Mouse (Mus musculus) olfactory bulb, adult 2 months (tissue): ENCODE data around the gene Il18bp. TPM values are rescaled to one million over a fixed set of nuclear protein-coding genes. Genes with fewer than 3 reads are reported as not detected.

ENCODE experiments used
- H3K27ac ChIP-seq: fragments of 200-500 bp; 2 replicates; pipeline ENCODE4 v1.5.1; 2012; ENCODE audit warnings: low read depth, low read length; ENCODE audit not compliant: insufficient read depth
- H3K4me1 ChIP-seq: fragments of 200-500 bp; 2 replicates; pipeline ENCODE4 v1.6.1; 2012; ENCODE audit warnings: low read length; ENCODE audit not compliant: control insufficient read depth, insufficient read depth
- H3K4me3 ChIP-seq: fragments of 200-500 bp; 2 replicates; pipeline ENCODE4 v1.5.1; 2012; ENCODE audit warnings: mild to moderate bottlenecking, low read depth, low read length, moderate library complexity; ENCODE audit not compliant: insufficient read depth
- CTCF ChIP-seq: fragments of 200-500 bp; IDR thresholded peaks from 2 replicates; pipeline ENCODE4 v1.5.1; 2012; ENCODE audit warnings: low read depth, mild to moderate bottlenecking, low read length, moderate library complexity; ENCODE audit not compliant: insufficient read depth
- POLR2A ChIP-seq: fragments of 200-500 bp; IDR thresholded peaks from 2 replicates; pipeline ENCODE4 v1.6.1; 2012; ENCODE audit warnings: mild to moderate bottlenecking, low read depth, low read length, moderate library complexity; ENCODE audit not compliant: insufficient read depth
- WGBS: fragments of 180-500 bp; shearing (Covaris S2); methylation state at CpG from one replicate; pipeline ENCODE4 v1.1.7; 2018; 5-methylcytosine and 5-hydroxymethylcytosine counted together
- polyA plus RNA-seq: library from polyadenylated mRNA; stranded (reverse); fragments of >200 nt; gene quantifications from 2 replicates; pipeline ENCODE4 v1.2.4, GENCODE M21; 2012; ENCODE audit warnings: low replicate concordance; ENCODE audit not compliant: missing spikeins, insufficient read depth, insufficient read length

Gene Il18bp
- polyA plus RNA-seq, 1 experiment = not detected

DNA sequence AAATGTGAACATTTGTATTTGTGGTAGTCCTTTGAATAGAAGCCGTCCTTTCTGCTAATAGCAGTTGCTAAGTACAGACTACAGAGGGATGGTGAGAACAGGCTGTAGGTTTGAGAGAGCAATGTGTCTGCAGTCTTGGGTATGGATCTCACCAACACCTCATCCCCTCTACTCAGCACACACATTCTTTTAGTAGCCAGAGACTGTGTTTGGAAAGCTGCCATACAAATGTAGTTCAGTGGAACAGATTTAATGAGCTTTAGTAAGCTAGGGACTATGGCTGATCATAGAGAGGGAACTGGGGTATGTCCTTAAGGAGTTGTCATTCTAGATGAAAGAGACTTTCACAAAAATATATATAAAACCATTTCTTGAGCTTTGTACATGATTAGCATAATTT, 51.2 kb downstream of the Il18bp start:
- Histone ChIP-seq H3K4me1 (peaks cover 6% of the 10 kb centered on the region; the same call in 1 of the 2 replicates), H3K27ac (no peak overlapping the region), H3K4me3 (no peak overlapping the region)
- 42% methylated on average over 1 of the region's 1 CpGs for WGBS
- TF ChIP-seq CTCF = no peak

DNA sequence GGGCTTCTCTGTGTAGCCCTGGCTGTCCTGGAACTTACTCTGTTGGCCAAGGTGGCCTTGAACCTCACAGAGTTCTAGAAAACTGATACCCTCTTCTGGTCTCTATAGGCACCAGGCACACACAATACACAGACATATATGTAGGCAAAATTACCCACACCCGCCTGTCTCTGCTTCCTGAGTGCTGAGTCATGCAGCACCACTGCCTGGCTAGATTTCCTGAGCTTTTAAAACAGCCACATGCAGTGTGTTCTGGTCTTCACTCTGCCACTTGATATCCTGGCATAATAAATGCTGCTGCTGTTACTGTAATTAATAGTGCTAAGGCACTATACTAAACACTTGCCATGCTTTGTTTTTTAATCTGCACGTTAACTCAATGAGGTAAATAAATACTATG, 52.9 kb downstream of the Il18bp start:
- TF ChIP-seq POLR2A = no peak
- no peak for TF ChIP-seq CTCF
- Histone ChIP-seq H3K27ac (no peak overlapping the region), H3K4me1 (peaks cover 6% of the 10 kb centered on the region; the same call in 1 of the 2 replicates), H3K4me3 (no peak overlapping the region)
- 22% methylated on average over 2 of the region's 2 CpGs for WGBS

Other genes with a start within 250 kb of the Il18bp start
- gene Phox2a, start 200.4 kb downstream of the Il18bp start, polyA plus RNA-seq = not detected in 2 replicates
- not detected in 2 replicates for gene Inppl1, start 180.5 kb downstream of the Il18bp start, polyA plus RNA-seq
- gene Folr2, start 161.5 kb downstream of the Il18bp start, polyA plus RNA-seq = not detected in 2 replicates
- gene Anapc15, start 155.0 kb downstream of the Il18bp start, polyA plus RNA-seq = not detected in 2 replicates
- not detected in 2 replicates for gene Folr1, start 147.9 kb downstream of the Il18bp start, polyA plus RNA-seq
- not detected in 2 replicates for gene Lamtor1, start 112.8 kb downstream of the Il18bp start, polyA plus RNA-seq
- gene Tomt, start 112.3 kb downstream of the Il18bp start, polyA plus RNA-seq = not detected in 2 replicates
- gene Lrrc51, start 84.8 kb downstream of the Il18bp start, polyA plus RNA-seq = not detected in 2 replicates
- 257 TPM in 1 of 2 replicates, not detected in the other for gene Numa1, start 84.6 kb downstream of the Il18bp start, polyA plus RNA-seq
- not detected in 2 replicates for gene Rnf121, start 46.8 kb upstream of the Il18bp start, polyA plus RNA-seq
- not detected in 2 replicates for gene Xndc1, start 46.8 kb upstream of the Il18bp start, polyA plus RNA-seq
- gene Xntrpc, start 47.0 kb upstream of the Il18bp start, polyA plus RNA-seq = not detected in 2 replicates
- gene Trpc2, start 64.4 kb upstream of the Il18bp start, polyA plus RNA-seq = not detected in 2 replicates
- gene Art1, start 83.1 kb upstream of the Il18bp start, polyA plus RNA-seq = not detected in 2 replicates
- not detected in 2 replicates for gene Art5, start 90.8 kb upstream of the Il18bp start, polyA plus RNA-seq
- gene Chrna10, start 98.1 kb upstream of the Il18bp start, polyA plus RNA-seq = not detected in 2 replicates
- gene Nup98, start 191.5 kb upstream of the Il18bp start, polyA plus RNA-seq = not detected in 2 replicates
- not detected in 2 replicates for gene Pgap2, start 191.5 kb upstream of the Il18bp start, polyA plus RNA-seq
- gene Rhog, start 237.4 kb upstream of the Il18bp start, polyA plus RNA-seq = not detected in 2 replicates
- not detected in 2 replicates for gene Stim1, start 249.1 kb upstream of the Il18bp start, polyA plus RNA-seq